Mouse (Mus musculus) cerebellum, postnatal 14 days (tissue): ENCODE measurements around the gene Tnf.
A peak's percentile ranks its signal among the peaks of the same experiment; 100 is the strongest.

Experiments used
- DNase-seq, 2 experiments: peaks; one replicate each; pipeline ENCODE4 v3.0.0; 2021; ENCODE audit warnings: mixed read lengths in 2 of 2

Tnf gene

GRCm38 (mm10) chr17:35233114-35233980 is 31.5 kb upstream of the Tnf start, which contains the start of gene Atp6v1g2:
Gene Atp6v1g2 (plus strand): TSS chr17:35233660.
- no peak for DNase-seq

GRCm38 (mm10) chr17:35232659-35233058 is 30.9 kb upstream of the Tnf start:
- DNase-seq: no peak

- peak; percentile 93 to 96 for DNase-seq
These were observed 30.2 kb upstream of the Tnf start for GRCm38 (mm10) chr17:35232043-35232442.

- DNase-seq: no peak
These were observed 29.2 kb upstream of the Tnf start for GRCm38 (mm10) chr17:35231022-35231421.

- no peak for DNase-seq
These were observed 24.8 kb upstream of the Tnf start for GRCm38 (mm10) chr17:35226561-35227046.

GRCm38 (mm10) chr17:35225456-35225855 is 23.6 kb upstream of the Tnf start:
- DNase-seq: no peak

- no peak for DNase-seq
These were observed 22.8 kb upstream of the Tnf start for GRCm38 (mm10) chr17:35224641-35225040.

- DNase-seq: peak in 1 of 2 experiments; percentile 10
These were observed 20.5 kb upstream of the Tnf start for GRCm38 (mm10) chr17:35222299-35222698.

GRCm38 (mm10) chr17:35220156-35220952 is 18.5 kb upstream of the Tnf start, which contains the start of gene Gm16181:
Gene Gm16181 (plus strand): TSS chr17:35220834.
- peak in 1 of 2 experiments; percentile 14 for DNase-seq

GRCm38 (mm10) chr17:35219601-35220041 is 17.8 kb upstream of the Tnf start:
- peak in 1 of 2 experiments; percentile 22 for DNase-seq

- DNase-seq: no peak
These were observed 16.8 kb upstream of the Tnf start for GRCm38 (mm10) chr17:35218516-35219193.

- DNase-seq: no peak
These were observed 11.3 kb upstream of the Tnf start for GRCm38 (mm10) chr17:35213071-35213470.

GRCm38 (mm10) chr17:35210593-35210992 is 8.8 kb upstream of the Tnf start:
- DNase-seq: no peak

- DNase-seq: no peak
These were observed 8.2 kb upstream of the Tnf start for GRCm38 (mm10) chr17:35209785-35210535.

GRCm38 (mm10) chr17:35205380-35205769 is 3.6 kb upstream of the Tnf start:
- DNase-seq: no peak

GRCm38 (mm10) chr17:35204494-35205379 is 2.9 kb upstream of the Tnf start, which contains the start of gene Lta:
Gene Lta (minus strand): TSS chr17:35205351.
- no peak for DNase-seq

- DNase-seq: no peak
These were observed 635 bp upstream of the Tnf start for GRCm38 (mm10) chr17:35202442-35202841.

GRCm38 (mm10) chr17:35201128-35201527 is 679 bp downstream of the Tnf start:
- DNase-seq: no peak

- no peak for DNase-seq
These were observed 1.4 kb downstream of the Tnf start for GRCm38 (mm10) chr17:35200398-35200797.

GRCm38 (mm10) chr17:35198946-35199345 is 2.9 kb downstream of the Tnf start:
- DNase-seq: no peak

GRCm38 (mm10) chr17:35198029-35198428 is 3.8 kb downstream of the Tnf start:
- DNase-seq: no peak
